In genomic region chr14:60429513-60429912, GRCm38 (mm10) we compare ENCODE assay signal across 11 mouse cellular contexts. TPM values are rescaled to one million over a fixed set of nuclear protein-coding genes. Genes with fewer than 3 reads are reported as not detected.
DNase-seq lines count a peak whose midpoint lies in the region; ATAC-seq and TF ChIP-seq lines count a peak whose summit lies in the region.
"Had no signal": no experiment of that assay in that cellular context is flagged by ENCODE, and none has a peak within 500 bp of the region (broad histone marks: within the 10 kb centered on the region; RNA-seq: fewer than 3 reads in every experiment).

No protein-coding gene starts in this region.

- no peaks in the 10 kb centered on the region for H3K27me3 ChIP-seq in heart, embryonic 13.5 days (replicated peaks)
- H3K27me3 ChIP-seq in heart, adult 2 months (ENCODE audit: control insufficient read depth, insufficient read depth, low read length) = no peaks in the 10 kb centered on the region
- no peaks in the 10 kb centered on the region for H3K27me3 ChIP-seq in embryonic facial prominence, embryonic 12.5 days
- H3K27me3 ChIP-seq in midbrain, embryonic 11.5 days (ENCODE audit: control insufficient read depth, insufficient read depth, low read length) = peaks cover 4% of the 10 kb centered on the region; the same call in 1 of the 2 replicates
- no peaks in the 10 kb centered on the region for H3K27me3 ChIP-seq in liver, postnatal 0 days (ENCODE audit: insufficient read depth, low read length)
- H3K27me3 ChIP-seq: limb, embryonic 15.5 days had no signal

- H3K36me3 ChIP-seq in heart, embryonic 13.5 days = no peaks in the 10 kb centered on the region
- H3K36me3 ChIP-seq in heart, adult 2 months (ENCODE audit: control insufficient read depth, insufficient read depth, low read length) = no peaks in the 10 kb centered on the region
- no peaks in the 10 kb centered on the region for H3K36me3 ChIP-seq in embryonic facial prominence, embryonic 12.5 days
- no peaks in the 10 kb centered on the region for H3K36me3 ChIP-seq in midbrain, embryonic 11.5 days (ENCODE audit: control insufficient read depth, insufficient read depth, low read length)
- H3K36me3 ChIP-seq in liver, postnatal 0 days (replicated peaks; ENCODE audit: insufficient read depth, low read length) = no peaks in the 10 kb centered on the region
- H3K36me3 ChIP-seq: limb, embryonic 15.5 days had no signal

- no peak for DNase-seq in heart, adult 2 months
- DNase-seq in cerebellum, adult 11 months = peak; percentile 30
- peak; percentile 90 for DNase-seq in midbrain, embryonic 11.5 days (ENCODE audit: low spot score, missing footprints)
- DNase-seq in liver, postnatal 0 days = no peak
- DNase-seq in thymus, postnatal 4 days = no peak
- DNase-seq in right cerebral cortex, postnatal 4 days = no peak
- DNase-seq: gastrocnemius, postnatal 36 days; heart, postnatal 14 days had no signal

- no peak overlapping the region for H3K4me2 ChIP-seq in heart, embryonic 13.5 days
- H3K4me2 ChIP-seq in embryonic facial prominence, embryonic 12.5 days (replicated peaks) = no peak overlapping the region
- H3K4me2 ChIP-seq in midbrain, embryonic 11.5 days = no peak overlapping the region
- no peak overlapping the region for H3K4me2 ChIP-seq in liver, postnatal 0 days (ENCODE audit: low read depth, low read length)
- H3K4me2 ChIP-seq: limb, embryonic 15.5 days had no signal

- no peak for TF ChIP-seq CTCF in heart, adult 2 months (IDR thresholded peaks at IDR 0.05)
- TF ChIP-seq CTCF in liver, postnatal 0 days (IDR thresholded peaks at IDR 0.05; ENCODE audit: low read depth) = no peak

- peaks cover 34% of the 10 kb centered on the region for H3K4me1 ChIP-seq in heart, embryonic 13.5 days
- H3K4me1 ChIP-seq in heart, adult 2 months (ENCODE audit: control insufficient read depth, insufficient read depth, low read length) = no peaks in the 10 kb centered on the region
- peaks cover 11% of the 10 kb centered on the region; the same call in 1 of the 2 replicates for H3K4me1 ChIP-seq in embryonic facial prominence, embryonic 12.5 days
- H3K4me1 ChIP-seq in midbrain, embryonic 11.5 days (ENCODE audit: control insufficient read depth, insufficient read depth, low read length) = peaks cover 16% of the 10 kb centered on the region
- no peaks in the 10 kb centered on the region for H3K4me1 ChIP-seq in liver, postnatal 0 days (ENCODE audit: insufficient read depth)

- H3K9me3 ChIP-seq in heart, embryonic 13.5 days = no peaks in the 10 kb centered on the region
- H3K9me3 ChIP-seq in embryonic facial prominence, embryonic 12.5 days = no peaks in the 10 kb centered on the region
- no peaks in the 10 kb centered on the region for H3K9me3 ChIP-seq in midbrain, embryonic 11.5 days (ENCODE audit: control insufficient read depth, low read length)
- H3K9me3 ChIP-seq in liver, postnatal 0 days (ENCODE audit: low read length) = no peaks in the 10 kb centered on the region
- H3K9me3 ChIP-seq: limb, embryonic 15.5 days had no signal

- H3K4me3 ChIP-seq in heart, embryonic 13.5 days = no peak overlapping the region
- no peak overlapping the region for H3K4me3 ChIP-seq in heart, adult 2 months
- H3K4me3 ChIP-seq in embryonic facial prominence, embryonic 12.5 days = no peak overlapping the region
- no peak overlapping the region for H3K4me3 ChIP-seq in midbrain, embryonic 11.5 days (ENCODE audit: low read depth, low read length)
- no peak overlapping the region for H3K4me3 ChIP-seq in liver, postnatal 0 days (ENCODE audit: low read depth, low read length)
- H3K4me3 ChIP-seq: limb, embryonic 15.5 days had no signal

- intact Hi-C loops in heart, adult 2 months (cut with DNase I) = no loop called here

- H3K27ac ChIP-seq in heart, embryonic 13.5 days (replicated peaks) = peak overlapping the region; percentile 53; the same call in 1 of the 2 replicates
- no peak overlapping the region for H3K27ac ChIP-seq in heart, adult 2 months
- no peak overlapping the region for H3K27ac ChIP-seq in embryonic facial prominence, embryonic 12.5 days
- H3K27ac ChIP-seq in midbrain, embryonic 11.5 days (ENCODE audit: low read depth, low read length) = no peak overlapping the region
- H3K27ac ChIP-seq in liver, postnatal 0 days (ENCODE audit: low read depth) = no peak overlapping the region
- H3K27ac ChIP-seq: limb, embryonic 15.5 days had no signal

- H3K9ac ChIP-seq in heart, embryonic 13.5 days = no peak overlapping the region
- H3K9ac ChIP-seq in heart, adult 2 months (ENCODE audit: low read depth, low read length) = no peak overlapping the region
- H3K9ac ChIP-seq in embryonic facial prominence, embryonic 12.5 days = no peak overlapping the region
- H3K9ac ChIP-seq in midbrain, embryonic 11.5 days (ENCODE audit: low read length) = no peak overlapping the region
- H3K9ac ChIP-seq in liver, postnatal 0 days (replicated peaks) = no peak overlapping the region
- H3K9ac ChIP-seq: limb, embryonic 15.5 days had no signal

- no peak for ATAC-seq in heart, embryonic 13.5 days (ENCODE audit: extremely low read depth, insufficient number of reproducible peaks, low FRiP score, low TSS enrichment)
- peak; percentile 52; the same call in 1 of the 2 replicates for ATAC-seq in embryonic facial prominence, embryonic 12.5 days (ENCODE audit: insufficient number of reproducible peaks, insufficient read depth, low FRiP score, low TSS enrichment)
- peak; percentile 70 for ATAC-seq in midbrain, embryonic 11.5 days (ENCODE audit: low FRiP score)
- ATAC-seq in liver, postnatal 0 days = no peak

- 58% methylated on average over 6 of the region's 6 CpGs for WGBS in heart, embryonic 13.5 days
- WGBS in heart, adult 2 months = 73% methylated on average over 6 of the region's 6 CpGs
- WGBS in embryonic facial prominence, embryonic 12.5 days = 38% methylated on average over 6 of the region's 6 CpGs
- WGBS in midbrain, embryonic 11.5 days = 18% methylated on average over 6 of the region's 6 CpGs
- 71% methylated on average over 6 of the region's 6 CpGs for WGBS in liver, postnatal 0 days (ENCODE audit: insufficient replicate concordance)

- TF ChIP-seq POLR2A in heart, adult 2 months (IDR thresholded peaks at IDR 0.05; ENCODE audit: insufficient read depth, low read depth, low read length) = no peak

- TF ChIP-seq EP300 in heart, adult 2 months (IDR thresholded peaks at IDR 0.05; ENCODE audit: insufficient read depth, low read depth, low read length) = no peak
- no peak for TF ChIP-seq EP300 in liver, postnatal 0 days (IDR thresholded peaks at IDR 0.05; ENCODE audit: low read depth)

- no peaks in the 10 kb centered on the region for H3K79me2 ChIP-seq in heart, adult 2 months (replicated peaks; ENCODE audit: control insufficient read depth, insufficient read depth, low read length)

RNA-seq across cellular contexts. Expression of gene Amer2, which starts 56.5 kb away (rescaled TPM):
- polyA plus RNA-seq in heart, embryonic 13.5 days (2015; fragmentation: Nextera tagmentation; extraction: Ambion mirVana) = 0.73 and 0.94 TPM in 2 replicates
- not detected for total RNA-seq in heart, adult 2 months (2021)
- 0.02 TPM in 1 of 2 replicates, not detected in the other for polyA plus RNA-seq in heart, adult 2 months (2012; rRNA removed)
- 9.0 and 9.1 TPM in 2 replicates for polyA plus RNA-seq in embryonic facial prominence, embryonic 12.5 days (2016; fragmentation: Nextera tagmentation; extraction: Ambion mirVana)
- 11.2 and 12.5 TPM in 2 replicates for polyA plus RNA-seq in midbrain, embryonic 11.5 days (2014; fragmentation: Nextera tagmentation; extraction: Ambion mirVana)
- 0.86 and 1.0 TPM in 2 replicates for polyA plus RNA-seq in liver, postnatal 0 days (2015; fragmentation: Nextera tagmentation; extraction: Ambion mirVana)
- total RNA-seq: gastrocnemius, postnatal 36 days; heart, postnatal 14 days had no signal

Comparison
In these comparisons a context has a peak if more than half of its experiments do, and no peak if none do; other contexts are left out.
1. ATAC-seq: peak in embryonic facial prominence, embryonic 12.5 days (single experiment) and midbrain, embryonic 11.5 days (single experiment); none in heart, embryonic 13.5 days (single experiment) and liver, postnatal 0 days (single experiment).
2. DNase-seq: peak in cerebellum, adult 11 months (single experiment) and midbrain, embryonic 11.5 days (single experiment); none in heart, adult 2 months (0 of 2), liver, postnatal 0 days (single experiment), thymus, postnatal 4 days (single experiment) and right cerebral cortex, postnatal 4 days (single experiment).